Mouse (Mus musculus): ENCODE data around the gene Ube2q2.
"Not testable (repeated sequence)": the region's sequence is repeated elsewhere in the genome, so short reads cannot be mapped to it uniquely, and the experiment has no call there.

Ube2q2 gene

DNA sequence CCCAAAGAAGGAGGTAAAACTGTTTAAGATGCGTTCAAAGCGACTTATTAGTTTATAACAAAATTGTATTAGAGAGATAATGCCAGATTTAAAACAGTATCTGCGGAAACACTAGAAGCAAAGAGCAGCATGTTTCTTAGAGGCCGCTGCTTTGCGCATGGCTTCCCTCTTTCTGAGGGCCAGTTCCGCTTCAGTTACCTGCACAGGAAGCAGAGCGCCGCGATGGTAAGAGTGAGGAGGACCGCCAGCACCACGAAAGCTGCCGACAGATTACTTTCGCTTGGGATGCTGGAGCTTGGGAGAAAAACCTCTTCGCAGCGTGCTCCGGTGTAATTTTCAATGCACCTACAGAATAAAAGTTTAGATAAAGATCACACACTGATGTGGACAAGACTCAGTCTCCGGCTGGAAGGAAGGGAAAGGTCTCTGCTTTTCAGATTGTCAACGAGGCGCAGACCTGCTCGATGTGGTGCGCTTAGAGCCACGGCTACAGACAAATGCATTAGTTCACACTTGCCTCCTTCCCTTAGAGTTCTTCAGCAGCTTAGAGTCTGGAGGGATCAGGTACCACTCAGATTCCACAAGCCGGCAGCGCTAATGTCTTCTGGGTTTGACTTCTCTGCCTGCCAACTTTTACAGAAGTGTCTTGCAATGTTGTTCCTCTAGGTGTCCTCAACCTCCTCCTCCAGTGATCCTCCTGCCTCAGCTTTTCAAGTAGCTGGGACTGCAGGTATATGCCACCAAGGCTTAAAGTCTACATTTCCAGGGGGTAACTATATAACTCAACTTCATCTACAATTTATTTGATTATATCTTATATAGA, 93.4 kb downstream of the Ube2q2 start:
- DNase-seq (ENCODE audit: low read depth) = peak; percentile 57

DNA sequence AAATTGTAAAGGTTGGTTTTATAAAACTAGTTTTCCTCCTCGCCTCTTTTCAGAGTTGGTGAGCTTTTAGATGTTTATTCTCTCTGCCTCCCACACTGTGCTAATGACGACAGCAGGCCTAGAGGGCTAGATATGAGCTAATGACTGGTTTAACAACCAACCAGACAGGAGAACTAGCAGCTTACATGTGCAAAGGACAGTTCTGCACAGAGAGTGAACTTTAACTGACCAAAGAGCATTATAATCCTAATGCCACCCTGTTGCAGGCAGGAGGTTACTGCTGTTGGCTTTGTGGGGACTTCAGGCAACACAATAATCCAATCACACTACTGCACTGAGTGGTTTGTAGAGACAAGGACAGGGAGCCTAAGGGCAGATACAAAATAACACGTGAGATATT, 94.6 kb downstream of the Ube2q2 start:
- no peak for DNase-seq (ENCODE audit: low read depth)

DNA sequence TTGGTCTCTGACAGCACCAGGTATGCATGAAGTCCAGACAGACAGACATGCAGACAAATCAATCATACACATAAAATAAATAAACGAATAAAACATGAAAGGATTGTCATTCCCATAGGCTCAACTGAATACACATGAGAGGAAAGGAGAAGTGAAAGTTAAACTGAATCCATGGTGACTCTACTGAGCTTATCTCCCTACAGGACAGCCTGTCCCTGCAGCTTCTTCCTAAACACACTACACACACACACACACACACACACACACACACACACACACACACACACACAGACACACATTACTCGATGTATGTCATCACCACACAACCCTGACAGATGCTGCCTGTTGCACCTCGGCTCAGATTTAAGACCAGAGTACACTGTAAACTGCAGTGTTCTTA, 95.4 kb downstream of the Ube2q2 start:
- DNase-seq (ENCODE audit: low read depth) = no peak

DNA sequence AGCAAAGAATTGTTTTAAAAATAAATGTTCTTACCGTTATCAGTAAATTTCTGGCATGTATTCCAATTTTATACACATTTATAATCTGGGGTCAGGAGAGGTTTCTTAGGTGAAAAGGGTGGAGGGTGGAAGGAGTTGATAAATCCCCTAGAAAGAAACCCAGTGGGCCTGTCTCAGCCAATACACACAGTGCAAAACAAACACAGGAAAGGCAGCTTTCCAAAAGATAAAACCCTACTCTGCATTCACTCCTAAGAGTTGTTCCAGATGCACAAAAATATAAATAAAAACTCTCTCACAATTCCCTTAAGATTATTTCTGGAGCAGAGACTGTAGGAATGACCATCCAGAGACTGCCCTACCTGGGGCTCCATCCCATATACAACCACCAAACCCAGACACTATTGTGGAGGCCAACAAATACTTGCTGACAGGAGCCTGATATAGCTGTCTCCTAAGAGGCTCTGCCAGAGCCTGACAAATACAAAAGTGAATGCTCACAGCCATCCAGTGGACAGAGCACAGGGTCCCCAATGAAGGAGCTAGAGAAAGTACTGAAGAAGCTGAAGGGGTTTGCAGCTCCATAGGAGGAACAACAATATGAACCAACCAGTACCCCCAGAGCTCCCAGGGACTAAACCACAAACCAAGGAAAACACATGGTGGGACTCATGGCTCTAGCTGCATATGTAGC, 96.5 kb downstream of the Ube2q2 start:
- not testable (repeated sequence) for DNase-seq (ENCODE audit: low read depth)

DNA sequence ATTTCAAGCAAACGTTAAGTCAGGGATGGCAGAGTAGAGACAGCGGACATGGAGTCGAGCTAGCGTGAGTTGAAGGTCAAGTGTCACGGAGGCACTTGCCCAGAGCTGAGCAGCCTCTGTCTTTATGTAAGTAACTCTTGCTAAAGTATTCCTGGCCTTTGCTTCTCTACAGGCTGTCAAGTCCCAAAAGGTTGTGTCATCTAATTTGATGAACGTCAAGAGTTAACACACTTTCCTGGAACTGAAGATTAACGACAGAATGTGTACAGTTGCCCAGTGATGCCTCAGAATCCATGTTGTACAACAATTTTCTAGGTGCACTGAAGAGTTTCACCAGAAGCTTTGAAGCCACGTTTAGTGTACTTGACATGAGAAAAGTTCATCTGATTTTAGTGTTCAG, 97.8 kb downstream of the Ube2q2 start:
- no peak for DNase-seq (ENCODE audit: low read depth)

DNA sequence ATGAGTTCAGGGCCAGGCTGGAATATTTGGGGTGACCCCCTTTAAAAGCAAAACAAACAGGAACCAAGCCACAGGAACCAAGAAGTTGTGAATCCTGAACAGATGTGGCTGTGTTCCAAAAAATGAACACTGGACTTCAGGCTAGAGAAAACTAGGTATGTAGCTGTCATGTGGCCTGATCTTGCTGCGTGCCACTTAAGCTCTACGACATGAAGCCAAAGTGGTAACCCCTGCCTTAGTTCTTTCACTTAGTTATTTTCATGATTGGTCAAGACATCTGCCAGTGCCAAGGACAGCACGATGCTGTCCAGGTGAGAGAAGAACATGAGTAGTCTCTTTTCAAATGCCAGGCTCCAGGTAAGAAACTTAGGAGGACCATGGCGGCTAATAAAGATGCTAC, 98.3 kb downstream of the Ube2q2 start:
- DNase-seq (ENCODE audit: low read depth) = no peak

DNA sequence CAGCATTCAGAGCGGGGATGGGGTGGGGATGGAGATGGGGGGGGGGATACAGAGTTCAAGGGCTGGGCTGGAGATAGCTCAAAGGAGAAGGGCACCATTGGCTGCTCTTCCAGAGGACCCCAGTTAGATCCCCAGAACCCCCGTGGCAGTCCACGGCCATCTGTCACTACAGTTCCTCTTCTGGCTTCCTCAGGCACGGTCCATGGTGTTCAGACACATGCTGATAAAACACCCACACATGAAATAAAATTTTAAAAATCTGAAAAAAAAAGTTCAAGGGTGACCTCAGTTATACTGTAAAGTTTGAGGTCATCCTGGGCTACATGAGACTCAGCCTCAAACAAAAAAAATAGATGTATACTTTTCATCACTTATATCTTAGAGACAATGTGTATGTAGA, 99.8 kb downstream of the Ube2q2 start:
- no peak for DNase-seq (ENCODE audit: low read depth)

DNA sequence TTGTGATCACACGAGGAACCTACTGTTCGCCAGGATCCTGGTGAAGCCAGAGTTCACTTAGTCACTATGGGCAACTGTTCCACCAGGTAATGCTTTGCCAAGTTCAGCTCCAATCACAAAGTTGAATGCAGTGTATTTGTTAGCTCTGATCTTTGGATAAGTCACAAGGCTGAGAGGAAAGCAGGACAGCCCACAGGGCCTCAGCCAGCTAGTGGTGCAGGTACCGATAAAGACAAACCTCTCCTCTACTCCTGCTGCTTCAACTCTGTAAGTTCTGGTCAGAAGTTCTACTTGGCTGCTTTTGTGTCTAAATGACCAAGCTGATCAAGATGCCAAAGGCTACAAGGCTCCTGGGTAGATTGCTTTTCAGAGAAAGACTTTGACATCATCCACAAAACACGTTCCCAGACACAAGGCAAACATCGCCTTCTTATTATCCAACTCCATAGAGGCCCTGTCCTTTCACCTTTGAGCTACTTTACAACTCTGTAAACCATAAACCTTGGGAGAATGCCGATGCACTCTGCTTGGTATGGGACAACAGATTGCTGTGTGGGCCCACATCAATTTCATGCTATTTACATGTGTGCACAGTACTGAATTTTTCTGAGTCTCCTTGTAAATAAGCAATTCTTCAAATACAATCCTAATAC, 102.1 kb downstream of the Ube2q2 start:
- no peak for DNase-seq (ENCODE audit: low read depth)

DNA sequence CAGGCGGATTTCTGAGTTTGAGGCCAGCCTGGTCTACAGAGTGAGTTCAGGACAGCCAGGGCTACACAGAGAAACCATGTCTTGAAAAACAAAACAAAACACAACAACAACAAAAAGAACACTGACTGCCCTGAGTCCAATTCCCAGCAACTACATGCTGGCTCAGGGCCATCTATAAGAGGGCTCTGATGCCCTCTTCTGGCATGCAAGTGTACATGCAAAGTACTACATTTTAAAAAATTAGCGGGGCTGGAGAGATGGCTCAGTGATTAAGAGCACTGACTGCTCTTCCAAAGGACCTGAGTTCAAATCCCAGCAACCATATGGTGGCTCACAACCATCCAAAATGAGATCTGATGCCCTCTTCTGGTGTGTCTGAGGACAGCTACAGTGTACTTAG, 103.4 kb downstream of the Ube2q2 start:
- DNase-seq (ENCODE audit: low read depth) = peak; percentile 34

DNA sequence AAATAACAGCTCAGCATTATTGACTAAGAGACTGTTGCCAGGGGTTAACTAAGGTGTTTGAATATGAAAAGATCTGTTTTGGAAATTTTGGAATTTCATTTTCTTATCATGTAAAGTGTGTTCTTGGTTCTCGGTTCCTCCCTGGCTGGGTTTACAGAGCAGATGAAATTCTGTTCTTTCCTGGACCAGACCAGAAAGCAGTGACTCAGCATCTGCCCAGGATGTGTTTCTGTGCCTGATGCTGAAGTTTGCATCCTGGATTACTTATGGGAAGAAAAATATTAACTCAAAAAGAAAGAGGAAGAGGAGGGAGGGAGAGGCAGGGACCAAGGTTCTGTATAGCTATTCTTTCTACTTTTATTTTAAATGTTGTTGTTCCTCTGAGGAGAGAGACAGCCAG, 105.2 kb downstream of the Ube2q2 start:
- DNase-seq (ENCODE audit: low read depth) = no peak

DNA sequence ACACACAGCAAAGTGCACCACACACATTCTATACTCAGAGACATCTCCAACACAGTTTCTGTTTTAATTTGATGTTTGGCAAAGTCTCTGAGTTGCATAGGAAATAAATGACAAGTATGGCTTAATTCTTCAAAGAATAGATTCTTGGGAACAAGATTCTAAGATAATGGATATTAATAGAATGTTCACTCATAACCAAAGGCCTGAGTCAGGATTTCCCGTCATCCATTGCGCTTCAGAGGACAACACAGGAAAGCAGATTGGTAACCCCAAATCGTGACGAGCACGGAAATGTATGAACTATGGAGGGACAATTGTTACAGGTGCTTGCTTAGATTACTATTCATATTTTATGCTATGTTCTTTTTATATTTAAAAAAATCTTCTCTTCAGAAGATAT, 106.4 kb downstream of the Ube2q2 start:
- peak; percentile 14 for DNase-seq (ENCODE audit: low read depth)

DNA sequence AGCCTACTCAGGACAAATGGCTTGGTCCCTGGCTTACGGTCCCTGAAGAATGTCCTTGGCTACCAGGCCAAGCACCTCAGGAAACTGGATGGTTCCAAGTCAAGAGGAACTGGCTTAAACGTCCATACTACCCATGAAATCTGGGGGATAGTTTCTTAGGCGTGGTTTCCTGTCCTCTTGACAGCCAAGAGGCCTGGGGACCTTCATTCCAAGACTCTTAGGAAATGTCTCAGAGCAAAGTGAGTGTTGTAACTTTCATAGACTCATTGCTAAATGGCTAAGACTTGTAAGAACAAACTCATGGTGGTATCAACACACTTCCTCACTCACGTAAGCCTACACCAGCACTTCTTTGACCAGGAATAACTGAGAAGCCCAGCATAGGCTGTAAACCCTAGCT, 107.0 kb downstream of the Ube2q2 start:
- DNase-seq (ENCODE audit: low read depth) = no peak

DNA sequence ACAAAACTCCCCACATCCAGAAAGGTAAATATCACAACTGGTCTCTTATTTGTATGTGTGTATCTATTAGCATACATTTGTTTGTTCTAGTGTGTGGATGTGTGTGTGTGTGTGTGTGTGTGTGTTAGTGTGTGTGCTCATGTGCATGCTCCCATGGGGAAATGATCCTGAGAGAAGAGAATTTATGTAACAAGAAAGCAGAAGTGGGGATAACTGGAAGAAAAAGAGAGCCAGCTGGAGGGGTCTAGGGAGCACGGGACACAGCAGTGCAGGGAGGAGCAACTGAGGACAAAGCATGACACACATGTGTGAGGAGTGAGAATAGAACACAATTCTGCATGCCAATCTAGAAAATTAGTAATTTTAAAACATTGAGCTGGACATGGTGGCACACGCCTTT, 108.5 kb downstream of the Ube2q2 start:
- no peak for DNase-seq (ENCODE audit: low read depth)
